Mouse (Mus musculus) G1E (cell line): ENCODE results near the gene Ttc29.

Source experiments
- CTCF ChIP-seq: IDR thresholded peaks from 2 replicates; pipeline ENCODE4 v1.5.1; 2012; ENCODE audit warnings: low read depth, low read length, inconsistent platforms, mixed read lengths
- GATA1 ChIP-seq: IDR thresholded peaks from 2 replicates; pipeline ENCODE4 v1.6.1; 2012; ENCODE audit warnings: borderline replicate concordance, low read length, inconsistent platforms, mixed read lengths
- GATA2 ChIP-seq: IDR thresholded peaks from 2 replicates; pipeline ENCODE4 v1.6.1; 2012; ENCODE audit warnings: low read depth, low read length, inconsistent platforms, borderline replicate concordance

DNA sequence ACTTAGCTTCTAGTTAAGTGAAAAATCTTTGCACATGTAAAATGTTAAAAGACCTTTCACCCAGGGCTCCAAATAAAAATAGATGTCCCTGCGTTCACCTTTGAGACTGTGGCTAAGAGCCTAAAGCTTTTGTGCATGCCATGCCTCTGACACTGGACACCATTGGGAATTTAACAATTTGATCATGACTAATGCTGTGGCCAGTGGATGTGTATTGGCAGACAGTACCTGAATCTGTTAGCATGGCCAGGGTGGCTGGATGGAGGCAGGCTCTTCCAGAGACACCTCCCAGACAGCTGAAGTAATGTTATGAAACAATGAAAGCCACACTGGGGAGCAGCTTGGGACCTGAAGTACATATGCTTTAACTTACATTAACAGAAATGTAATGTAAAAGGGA is 229.7 kb downstream of the Ttc29 start:
- TF ChIP-seq CTCF, result no peak
- no peak for TF ChIP-seq GATA2
- no peak for TF ChIP-seq GATA1
